Mouse (Mus musculus): Measurements from ENCODE around the gene Arfgef3.

DNA sequence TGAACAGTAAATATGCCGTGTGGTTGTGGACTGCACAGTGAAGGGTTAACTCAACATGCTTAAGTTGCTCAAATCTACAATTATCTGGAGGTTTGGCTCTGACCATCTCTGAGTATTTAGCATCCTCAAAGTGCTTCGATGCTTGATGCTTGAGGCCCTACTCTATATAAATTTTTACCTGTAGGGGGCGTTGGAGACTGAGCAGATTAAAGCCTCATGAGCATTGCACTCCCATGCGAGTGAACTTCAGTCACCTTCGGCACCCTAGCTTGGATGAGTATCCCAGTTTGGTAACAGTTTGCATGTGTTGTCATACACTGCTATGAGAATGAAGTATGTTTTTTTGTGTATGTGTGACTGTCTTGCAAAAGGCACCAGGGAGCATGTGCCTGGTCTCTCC, 26.2 kb upstream of the Arfgef3 start:
- TF ChIP-seq CTCF (IDR thresholded peaks at IDR 0.05) (peak; percentile 39), EP300 (IDR thresholded peaks at IDR 0.05) (no peak)
